Mouse (Mus musculus) lung, postnatal 36 days (tissue): Measurements from ENCODE around the gene Trim54.

ENCODE experiments used
- DNase-seq: peaks from one replicate; pipeline ENCODE4 v3.0.0; 2022; ENCODE audit warnings: mixed read lengths

Gene Trim54

DNA sequence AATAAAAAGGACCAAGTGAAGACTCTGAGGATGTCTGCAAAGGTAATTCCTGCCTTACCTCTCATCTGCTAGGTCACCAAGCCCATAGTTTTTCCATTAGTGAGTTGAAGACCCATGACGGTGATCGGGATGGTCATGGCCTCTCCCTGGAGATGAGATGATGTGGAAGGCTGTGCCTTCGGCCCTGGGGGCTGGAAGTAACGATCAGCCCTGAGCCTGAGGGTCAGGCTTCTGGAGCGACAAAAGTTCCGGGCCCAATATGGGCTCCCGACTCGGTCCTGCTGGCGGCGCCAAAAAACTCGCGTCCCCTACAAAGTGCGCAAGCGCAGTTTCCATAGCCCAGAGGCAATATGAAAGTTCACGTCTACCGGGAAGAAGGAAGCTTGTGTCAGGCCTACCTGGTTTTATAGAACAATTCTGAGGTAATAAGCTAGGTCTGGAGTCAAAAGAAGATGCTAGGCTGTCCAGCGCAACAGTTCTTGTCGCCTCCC, 8.5 kb upstream of the Trim54 start, which contains the start of gene Slc30a3:
Slc30a3 (minus strand) TSS at position 238 of the 491 bp plus-strand sequence.
- no peak for DNase-seq

DNA sequence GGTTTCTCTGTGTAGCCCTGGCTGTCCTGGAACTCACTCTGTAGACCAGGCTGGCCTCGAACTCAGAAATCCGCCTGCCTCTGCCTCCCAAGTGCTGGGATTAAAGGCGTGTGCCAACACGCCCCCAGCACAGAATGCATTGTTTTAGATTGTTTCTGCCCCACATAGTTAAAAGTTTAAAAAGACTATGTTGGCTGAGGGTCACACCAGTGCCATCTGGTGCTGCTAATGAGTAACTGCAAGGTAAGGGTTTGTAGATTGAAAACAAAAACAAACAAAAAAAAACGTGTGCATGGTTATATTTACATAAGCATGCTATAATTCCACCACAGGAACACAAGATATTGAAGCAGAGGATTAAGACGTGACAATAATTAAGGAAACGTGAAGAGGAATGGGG, 5.7 kb upstream of the Trim54 start:
- DNase-seq: peak; percentile 26

DNA sequence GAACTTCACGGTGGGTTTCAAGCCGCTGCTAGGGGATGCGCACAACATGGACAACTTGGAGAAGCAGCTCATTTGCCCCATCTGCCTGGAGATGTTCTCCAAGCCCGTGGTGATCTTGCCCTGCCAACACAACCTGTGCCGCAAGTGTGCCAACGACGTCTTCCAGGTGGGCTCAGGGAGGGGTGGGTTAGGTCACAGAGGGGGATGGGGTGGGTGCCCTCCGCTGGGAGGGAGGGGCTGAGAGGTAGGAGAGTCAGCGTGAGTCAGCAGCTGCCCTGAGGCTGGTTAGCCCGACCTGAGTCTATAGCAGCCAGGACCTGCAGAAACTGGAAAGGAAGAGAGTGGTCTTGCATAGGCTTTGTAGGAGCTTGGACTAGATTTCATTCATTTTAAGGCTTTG, 400 bp downstream of the Trim54 start:
- DNase-seq: no peak

DNA sequence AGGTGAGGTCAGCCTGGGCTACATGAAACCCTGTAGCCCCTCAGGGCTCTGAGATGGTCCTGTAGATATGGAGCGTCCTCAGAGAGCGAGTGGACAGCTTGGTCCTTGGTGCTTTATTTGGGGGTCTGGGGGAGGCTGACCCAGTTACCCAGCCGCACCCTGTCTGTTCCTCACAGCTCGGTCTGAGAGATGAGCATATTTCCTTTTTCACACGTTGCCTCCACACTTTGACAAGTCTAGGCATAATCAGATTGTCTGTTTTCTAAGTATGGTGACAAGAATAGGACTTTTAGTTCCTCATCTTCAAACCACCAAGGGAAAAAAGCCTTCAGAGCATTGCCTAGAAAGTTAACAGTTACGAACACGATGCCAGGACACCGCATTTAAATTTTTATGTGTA, 4.6 kb downstream of the Trim54 start:
- DNase-seq: no peak

DNA sequence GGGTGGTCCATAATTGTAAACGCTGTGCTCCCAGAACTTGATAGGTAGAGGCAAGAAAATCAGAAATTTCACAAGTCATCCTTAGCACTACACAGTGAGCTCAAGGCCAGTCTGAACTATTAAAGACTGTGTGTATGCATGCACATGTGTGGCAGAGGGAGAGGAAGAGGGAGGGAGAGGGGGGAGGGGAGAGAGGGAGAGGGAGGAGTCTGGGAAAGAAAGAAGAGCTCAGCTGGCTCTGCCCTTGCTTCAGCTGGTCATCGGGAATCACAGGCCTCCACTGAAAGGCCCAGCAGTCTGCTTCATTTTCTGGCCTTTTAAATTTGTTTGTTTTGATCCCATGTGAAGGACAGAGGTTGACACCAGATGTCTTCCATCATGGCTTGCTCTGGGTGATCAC, 7.0 kb downstream of the Trim54 start:
- no peak for DNase-seq

DNA sequence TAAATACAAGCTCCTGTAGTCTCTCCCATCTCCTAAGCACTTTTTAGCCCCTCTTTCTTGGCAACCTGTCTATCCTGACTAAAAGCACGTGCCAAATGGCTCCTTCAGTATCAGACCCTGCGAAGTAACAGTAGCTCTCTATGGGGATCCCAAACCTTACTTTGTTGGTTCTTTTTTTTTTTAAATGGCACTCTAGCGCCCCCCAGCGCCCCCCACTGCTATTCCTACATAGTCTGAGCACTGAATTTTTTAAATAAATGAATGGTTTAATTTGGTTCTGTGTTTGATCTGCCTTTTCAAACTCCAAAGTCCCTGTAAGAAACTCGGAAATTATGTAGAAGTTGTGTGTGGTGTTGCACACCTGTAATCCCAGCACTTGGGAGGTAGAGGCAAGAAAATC, 9.5 kb downstream of the Trim54 start:
- no peak for DNase-seq

DNA sequence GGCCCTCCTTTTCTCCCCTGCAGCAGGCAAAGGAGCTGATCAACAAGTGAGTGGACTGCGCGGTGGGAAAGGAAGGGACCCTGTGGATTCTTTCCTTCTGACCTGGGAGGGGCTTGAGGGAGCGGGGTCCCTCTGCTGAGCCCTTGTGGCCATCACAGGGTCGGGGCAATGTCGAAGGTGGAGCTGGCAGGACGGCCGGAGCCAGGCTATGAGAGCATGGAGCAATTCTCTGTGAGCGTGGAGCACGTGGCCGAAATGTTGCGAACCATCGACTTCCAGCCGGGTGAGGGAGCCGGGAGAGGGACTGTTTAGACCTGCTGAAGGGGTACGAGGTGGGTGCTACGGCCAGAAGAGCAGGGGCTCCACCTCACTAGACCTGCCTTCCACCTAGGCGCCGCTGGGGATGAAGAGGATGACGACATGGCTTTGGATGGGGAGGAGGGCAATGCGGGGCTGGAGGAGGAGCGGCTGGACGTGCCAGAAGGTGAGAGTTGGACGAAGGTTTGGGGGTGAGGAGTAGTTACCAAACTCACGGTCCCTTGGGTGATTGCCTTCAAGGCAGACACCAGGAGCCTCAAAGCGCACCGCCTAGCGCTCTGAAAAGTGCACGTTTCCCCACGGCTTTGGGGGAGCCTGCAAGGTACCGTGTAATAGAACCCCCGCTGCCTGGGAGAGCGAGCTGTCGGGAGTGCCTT, 20.4 kb downstream of the Trim54 start:
- no peak for DNase-seq

DNA sequence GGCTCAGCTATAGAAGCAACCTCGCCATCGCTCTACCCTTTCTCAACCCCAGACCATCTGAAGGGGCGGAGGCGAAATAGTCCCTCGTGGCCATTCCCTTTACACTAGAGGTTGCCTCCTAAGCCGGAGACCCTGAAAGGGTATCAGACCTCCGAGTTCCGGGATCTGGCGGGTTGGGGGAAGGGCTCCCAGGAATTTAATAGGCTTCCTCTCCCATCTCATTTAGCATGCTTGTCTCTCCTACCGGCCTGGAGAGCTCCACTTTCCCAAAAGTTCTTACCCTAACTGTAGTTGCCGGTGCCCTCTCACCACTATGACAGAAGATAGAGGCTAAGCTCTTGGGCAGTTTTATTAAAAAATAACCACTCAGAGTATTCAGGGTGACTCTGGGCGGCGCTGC, 21.1 kb downstream of the Trim54 start:
- DNase-seq: no peak

DNA sequence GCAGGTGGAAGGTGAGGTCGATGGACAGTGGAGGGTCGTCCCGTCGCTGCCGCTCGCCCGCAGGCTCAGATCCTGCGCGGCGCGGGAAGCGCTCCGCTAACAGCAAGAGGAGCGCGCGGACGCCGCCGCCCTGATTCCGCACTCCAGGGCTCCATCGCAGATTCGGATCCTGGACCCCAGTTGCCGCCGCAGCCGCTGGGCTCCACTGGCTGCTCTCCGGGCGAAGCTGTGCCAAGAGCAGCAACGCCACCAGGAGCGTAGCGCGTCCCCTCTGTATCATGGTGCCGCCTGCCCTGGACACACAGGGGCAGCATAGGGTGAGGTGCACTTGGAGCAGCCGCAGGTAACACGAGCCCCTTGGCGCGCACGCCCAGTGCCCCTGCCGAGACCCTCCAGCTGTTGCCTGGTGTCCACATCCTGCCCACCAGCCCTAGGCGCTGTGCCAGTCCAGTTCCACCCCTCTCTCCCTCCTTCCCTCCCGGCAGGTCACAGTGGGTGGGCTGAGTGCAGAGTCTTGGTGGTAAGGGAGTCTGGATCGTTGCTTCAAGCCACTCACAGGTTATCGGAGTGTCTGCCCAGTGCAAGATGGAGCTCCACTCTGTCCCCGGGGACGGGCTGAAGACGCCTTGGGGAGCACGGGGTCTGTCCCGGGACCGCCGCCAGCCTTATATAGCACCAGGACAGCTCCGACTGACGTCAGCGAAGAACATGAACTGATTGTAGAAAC, 21.9 kb downstream of the Trim54 start, which contains the start of gene Ucn:
Ucn (minus strand) TSS at position 589 of the 727 bp plus-strand sequence.
- DNase-seq: no peak

DNA sequence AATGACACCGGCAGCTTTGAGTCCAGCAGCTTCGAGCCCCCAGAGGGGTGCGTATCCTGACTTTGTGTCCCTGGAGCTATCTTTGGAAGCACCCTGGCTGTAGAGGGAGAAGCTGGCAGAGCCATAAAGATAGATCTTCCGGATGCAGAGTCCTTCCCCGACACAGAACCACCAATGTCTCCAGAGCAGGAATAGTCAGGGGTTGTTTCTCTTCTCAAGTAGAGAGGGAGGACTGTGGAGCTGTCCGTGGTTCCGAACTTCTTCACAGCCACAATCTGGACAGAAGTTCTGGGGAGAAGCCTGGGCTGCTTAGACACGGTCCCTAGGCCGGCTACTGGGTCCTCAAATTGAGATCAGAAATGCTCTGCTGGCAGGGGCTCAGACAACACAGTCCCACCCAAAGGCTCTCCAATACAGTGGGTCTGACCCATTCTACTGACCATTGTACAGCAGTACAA, 22.5 kb downstream of the Trim54 start:
- no peak for DNase-seq

DNA sequence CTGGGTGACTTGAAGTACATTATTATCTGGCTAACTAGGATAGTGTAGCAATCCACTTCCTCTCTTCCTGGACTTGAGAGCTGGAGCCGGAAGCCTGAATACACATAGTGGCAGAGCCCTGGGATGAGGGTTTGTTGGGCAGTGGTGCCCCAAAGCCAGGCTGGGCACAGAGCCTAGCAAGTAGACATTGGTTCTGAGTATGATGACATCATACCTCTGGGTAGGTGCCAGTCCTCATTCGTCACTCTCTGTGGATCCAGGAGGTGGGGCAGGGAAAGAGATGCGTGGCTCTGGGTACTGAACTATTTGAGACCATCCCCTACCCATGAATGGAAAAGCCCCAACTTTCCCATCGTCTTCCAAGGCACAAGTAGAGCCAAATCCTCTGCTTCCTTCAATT, 33.3 kb downstream of the Trim54 start:
- DNase-seq: peak; percentile 9

DNA sequence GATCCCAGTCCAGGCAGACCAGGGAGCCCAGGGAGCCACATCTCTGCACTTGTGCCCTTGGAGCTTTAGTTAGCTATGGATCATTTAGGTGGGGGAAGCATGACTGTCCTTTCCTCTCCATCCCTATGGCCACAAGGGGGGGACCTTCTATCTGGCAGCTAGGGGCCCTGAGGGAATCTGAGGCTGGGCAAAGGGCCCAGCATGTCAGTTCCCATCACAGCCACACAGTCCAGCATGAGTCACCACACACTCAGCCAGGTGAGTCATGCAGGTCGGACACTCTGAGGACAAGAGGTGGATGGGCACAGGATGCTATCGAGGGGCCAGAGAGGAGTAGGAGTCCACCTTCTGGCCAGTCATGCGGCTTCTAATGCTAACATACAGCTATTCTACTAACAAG, 35.2 kb downstream of the Trim54 start:
- DNase-seq: no peak

DNA sequence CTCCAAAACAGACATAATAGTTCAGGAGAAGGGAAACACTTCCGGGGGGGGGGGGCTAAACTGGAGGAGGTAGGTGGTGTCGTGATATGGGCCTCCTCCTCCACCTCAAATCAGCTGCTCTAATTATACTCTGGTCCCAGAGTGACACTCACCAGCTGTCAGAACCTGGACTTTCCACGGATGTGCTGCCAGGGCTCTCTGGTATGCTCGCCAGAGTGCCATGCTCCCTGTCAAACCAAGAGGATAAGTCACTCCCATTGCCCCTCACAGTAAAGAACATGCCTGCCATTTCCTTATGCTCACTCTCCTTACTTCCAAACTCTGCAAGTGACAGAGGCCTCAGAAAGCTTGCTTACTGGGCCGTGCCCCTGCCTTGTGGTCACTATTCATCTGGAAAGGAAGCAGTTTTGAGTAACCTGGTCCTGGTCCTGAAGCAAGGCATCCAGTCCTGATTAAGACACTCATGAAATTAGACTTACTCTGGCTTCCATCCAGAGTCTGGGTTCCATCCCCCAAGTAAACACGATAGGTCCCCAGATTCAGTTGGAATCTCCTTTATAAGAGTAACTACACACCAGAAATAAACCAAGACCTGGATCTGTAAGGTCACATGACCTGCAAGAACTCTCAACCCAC, 37.1 kb downstream of the Trim54 start:
- DNase-seq: peak; percentile 7

DNA sequence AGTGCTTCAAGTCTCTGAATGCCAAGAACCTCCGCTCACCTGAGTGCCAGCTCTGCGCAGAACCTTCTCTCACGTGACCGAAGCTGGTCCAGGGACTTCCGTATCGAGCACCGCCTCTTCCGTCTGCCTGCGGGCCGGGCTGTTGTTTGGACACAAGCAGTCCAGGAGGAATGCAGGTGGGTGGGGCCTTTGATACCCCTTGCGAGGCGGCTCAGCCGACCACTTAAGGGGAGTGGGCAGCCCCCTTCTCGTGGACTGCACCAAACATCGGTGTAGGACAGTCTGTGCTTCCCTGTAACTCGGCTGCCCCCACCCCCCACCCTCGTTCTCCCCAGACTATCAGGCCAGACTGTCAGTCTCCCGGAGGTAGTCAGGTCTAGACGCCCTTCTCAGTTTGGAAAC, 37.6 kb downstream of the Trim54 start, which contains the start of gene Mpv17:
Mpv17 (minus strand) TSS at position 100 of the 402 bp plus-strand sequence.
- DNase-seq: peak; percentile 92

DNA sequence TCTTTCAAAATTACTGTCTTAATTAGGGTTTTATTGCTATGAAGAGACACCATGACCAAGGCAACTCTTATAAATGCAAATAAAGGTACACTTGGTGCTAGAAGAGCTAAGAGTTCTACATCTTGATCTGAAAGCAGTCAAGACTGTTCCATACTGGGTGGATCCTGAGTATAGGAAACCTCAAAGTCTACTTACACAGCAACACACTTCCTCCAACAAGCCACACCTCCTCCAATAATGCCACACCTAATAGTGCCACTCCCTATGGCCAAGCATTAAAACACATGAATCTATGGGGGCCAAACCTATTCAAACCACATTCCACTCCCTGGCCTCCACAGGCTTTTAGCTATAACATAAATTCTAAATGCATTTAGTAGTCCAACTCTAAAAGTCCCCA, 46.0 kb downstream of the Trim54 start:
- DNase-seq: no peak

DNA sequence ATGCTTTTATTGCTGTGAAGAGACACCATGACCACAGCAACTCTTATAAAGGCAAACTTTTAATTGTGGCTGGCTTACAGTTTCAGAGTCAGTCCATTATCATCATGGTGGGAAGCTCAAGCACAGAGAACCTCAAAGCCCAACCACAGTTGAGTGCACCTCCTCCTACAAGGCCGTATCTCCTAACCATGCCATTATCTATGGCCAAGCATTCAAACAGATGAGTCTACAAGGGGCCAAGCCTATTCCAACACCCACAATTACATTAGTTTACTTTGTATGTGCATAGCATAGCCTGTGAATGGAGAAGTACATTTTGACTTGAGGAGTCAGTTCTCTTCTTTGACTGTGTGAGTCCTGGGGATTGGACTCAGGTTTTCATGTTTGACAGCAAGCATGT, 48.4 kb downstream of the Trim54 start:
- no peak for DNase-seq

DNA sequence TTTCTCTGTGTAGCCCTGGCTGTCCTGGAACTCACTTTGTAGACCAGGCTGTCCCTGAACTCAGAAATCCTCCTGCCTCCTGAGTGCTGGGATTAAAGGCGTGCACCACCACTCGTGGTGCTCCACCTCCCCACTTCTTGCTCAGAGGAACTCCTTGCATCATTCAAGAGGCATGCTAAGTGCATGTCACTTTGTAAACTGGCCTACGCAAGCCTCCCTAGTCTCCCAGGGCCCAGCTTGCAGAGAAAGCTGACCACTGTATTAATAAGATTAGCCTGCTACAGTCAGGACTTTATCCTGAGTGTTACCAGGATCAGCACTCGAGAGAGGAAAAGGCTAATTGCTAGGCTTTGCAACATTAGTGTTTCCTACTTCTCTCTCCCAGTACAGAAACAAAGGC, 52.1 kb downstream of the Trim54 start:
- peak; percentile 36 for DNase-seq

DNA sequence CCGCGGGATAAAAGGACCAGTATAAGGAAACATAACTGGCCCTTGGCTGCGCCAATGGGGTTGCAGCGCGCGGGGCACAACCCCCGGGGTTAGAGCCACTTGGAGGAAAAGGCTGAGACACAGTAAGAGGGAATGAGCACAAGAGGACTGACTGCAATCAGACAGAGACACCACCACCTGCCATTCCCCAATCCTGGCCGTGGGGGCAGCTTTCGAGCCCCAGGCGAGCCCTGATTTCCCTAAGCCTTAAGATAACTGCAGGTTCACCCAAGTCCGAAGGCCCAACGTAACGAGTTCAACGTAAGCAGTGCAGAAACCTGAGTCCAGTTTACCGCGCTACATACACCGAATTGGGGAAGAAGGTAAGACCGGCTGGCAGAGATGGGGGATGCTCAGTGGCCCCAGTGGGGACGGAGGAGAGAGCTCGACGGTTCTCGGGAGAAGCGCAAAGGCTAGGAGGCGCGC, 62.8 kb downstream of the Trim54 start:
- no peak for DNase-seq

DNA sequence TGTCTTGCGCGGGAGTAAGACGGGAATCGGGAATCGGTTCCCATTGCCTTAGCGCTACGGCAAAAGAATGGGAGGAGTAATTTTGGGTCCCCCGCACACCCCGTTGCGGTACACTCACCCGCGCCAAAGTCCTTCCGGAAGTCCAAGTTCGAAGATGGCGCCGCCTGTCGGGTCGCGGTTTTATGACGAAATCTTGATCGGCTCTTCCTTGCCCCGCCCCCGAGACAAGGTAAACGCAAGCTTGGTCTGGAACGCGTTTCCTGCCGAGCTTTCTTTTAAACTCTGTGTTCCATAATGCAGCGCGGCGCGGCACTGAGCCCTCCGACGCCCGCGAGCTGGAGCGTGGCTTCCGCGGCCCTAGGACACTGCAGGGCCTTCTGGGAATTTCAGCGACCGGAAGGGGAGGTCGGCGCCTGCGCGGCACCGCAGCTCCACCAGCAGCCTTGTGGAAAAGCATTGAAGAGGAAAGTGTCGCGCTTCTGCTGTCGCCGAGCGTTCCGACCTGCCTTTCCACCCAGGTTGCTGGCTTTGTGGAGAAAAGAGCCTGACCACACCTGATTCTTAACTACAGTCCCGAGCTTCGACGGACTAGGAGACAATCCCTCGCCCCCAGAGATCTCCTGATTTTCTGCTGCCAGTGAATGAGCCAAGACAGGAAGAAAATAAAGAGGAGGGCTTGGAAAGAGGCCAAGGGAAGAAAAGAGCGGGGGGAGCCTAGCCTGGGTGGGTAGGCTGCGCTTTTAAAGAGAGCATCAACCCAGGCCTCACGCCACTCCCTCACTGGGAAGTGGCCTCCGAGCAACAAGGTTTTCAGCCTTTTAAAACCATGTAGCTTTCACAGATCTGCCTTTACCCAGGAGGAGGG, 63.5 kb downstream of the Trim54 start, which contains the start of the genes Gm29609 and Gtf3c2:
Gm29609 (minus strand) TSS at position 146 of the 865 bp plus-strand sequence.
Gtf3c2 (minus strand) TSS at position 379 of the 865 bp plus-strand sequence.
- DNase-seq: peak; percentile 97

DNA sequence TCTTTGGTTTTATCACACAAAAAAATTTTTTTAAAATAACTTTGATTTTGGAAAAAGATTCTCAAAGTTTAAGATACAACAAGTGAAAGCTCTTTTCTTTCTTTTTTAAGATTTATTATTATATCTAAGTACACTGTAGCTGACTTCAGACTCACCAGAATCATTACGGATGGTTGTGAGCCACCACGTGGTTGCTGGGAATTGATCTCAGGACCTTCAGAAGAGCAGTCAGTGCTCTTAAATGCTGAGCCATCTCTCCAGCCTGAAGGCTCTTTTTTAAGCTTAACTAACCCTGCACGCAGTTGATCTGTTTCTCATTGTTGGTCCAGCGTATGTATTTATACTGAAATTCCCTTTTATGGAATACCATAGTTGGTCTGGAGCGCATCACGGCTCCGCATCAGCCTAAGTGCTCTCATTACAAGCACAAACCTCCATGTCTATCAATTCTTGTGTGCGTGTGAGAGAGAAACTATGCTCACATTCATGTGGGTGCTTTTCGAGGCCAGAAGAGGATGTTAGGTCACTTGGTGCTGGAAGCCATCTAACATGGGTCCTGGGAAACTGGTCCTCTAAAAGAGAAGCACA, 64.8 kb downstream of the Trim54 start:
- DNase-seq: no peak

DNA sequence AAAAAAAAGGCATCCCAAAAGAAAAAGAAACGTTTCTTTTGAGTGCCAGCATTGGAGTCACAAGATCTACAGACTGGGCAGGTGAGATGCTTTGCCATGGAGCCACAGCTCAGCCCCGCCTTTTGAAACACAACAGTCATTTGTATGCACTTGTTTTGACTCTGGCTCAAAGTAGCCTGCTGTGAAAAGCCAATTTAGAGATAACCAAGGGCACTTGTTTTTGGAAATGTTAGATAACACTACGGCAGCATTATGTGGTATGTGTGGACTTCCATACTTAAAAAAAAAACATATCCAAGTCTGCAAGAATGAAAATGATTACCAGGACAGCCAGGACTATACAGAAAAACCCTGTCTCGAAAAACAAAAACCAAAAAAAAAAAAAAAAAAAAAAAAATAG, 67.2 kb downstream of the Trim54 start:
- no peak for DNase-seq
